Mouse (Mus musculus) lung, postnatal 36 days (tissue): ENCODE data around the gene Blnk.

Experiments used
- DNase-seq: peaks from one replicate; pipeline ENCODE4 v3.0.0; 2022; ENCODE audit warnings: mixed read lengths

Blnk gene

GRCm38 (mm10) chr19:40999569-40999968, 5.2 kb upstream of the Blnk start:
- no peak for DNase-seq

- peak; percentile 65 for DNase-seq
These were observed 4.3 kb upstream of the Blnk start for GRCm38 (mm10) chr19:40998469-40999170.

DNA sequence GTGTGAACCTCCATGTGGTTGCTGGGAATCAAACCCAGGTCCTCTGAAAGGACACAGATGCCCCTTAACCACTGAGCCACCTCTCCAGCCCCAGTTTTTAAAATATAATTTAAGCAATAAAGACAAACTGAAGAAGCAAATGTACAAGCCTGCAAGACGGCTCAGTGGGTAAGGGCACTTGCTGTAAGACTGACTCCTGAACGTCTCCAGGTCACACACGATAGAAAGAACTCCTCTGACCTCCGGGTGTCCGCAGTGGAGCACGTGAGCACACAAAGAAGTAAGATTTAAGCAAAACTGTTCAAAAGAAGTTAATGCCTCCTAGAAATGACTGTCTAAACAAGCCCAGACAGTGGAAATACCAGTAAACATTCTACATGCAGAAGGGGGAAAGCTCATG, 2.4 kb upstream of the Blnk start:
- no peak for DNase-seq

GRCm38 (mm10) chr19:40995449-40996401, 1.4 kb upstream of the Blnk start:
- DNase-seq, result no peak

GRCm38 (mm10) chr19:40994911-40995310, 576 bp upstream of the Blnk start:
- no peak for DNase-seq

- DNase-seq, result no peak
These were observed 979 bp downstream of the Blnk start for GRCm38 (mm10) chr19:40993356-40993755.

- no peak for DNase-seq
These were observed 1.8 kb downstream of the Blnk start for GRCm38 (mm10) chr19:40992517-40993044.

DNA sequence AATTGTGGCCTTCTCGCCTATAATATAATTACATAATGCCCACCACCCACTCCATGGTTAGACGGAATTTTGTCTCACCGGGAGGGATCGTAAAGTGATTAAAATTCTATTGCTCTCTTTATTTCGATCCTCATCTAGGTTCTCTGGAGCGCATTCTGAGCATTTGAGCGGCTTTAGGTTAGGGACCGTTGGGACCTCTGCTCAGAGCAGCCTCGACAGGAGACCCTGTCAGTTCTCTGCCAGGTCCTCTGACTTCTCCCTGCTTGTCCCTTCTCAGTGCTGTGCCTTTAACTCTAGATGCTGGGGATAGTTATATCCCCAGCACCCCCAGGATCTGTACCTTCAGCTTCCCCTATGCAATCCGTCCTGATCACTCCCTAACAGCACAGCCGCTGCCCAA, 2.2 kb downstream of the Blnk start:
- no peak for DNase-seq

DNA sequence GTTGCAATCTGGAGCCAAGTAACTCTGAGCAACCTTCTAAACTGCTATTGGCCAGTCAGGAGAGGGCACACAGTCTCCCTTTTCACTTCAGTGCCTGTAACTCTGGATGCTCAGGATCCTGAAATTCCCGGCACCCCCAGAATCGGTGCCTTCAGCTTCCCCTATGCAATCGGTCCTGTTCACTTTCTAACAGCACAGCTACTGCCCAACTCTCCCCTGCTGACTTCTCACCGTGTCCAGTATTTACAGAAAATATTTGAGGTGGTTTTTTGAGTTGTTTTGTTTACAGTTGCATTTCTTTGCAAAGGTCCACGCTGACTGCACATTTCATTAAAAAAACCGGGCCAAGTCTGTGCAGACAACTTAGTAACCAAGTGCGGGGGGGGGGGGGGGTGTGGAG, 2.7 kb downstream of the Blnk start:
- DNase-seq, result no peak

DNA sequence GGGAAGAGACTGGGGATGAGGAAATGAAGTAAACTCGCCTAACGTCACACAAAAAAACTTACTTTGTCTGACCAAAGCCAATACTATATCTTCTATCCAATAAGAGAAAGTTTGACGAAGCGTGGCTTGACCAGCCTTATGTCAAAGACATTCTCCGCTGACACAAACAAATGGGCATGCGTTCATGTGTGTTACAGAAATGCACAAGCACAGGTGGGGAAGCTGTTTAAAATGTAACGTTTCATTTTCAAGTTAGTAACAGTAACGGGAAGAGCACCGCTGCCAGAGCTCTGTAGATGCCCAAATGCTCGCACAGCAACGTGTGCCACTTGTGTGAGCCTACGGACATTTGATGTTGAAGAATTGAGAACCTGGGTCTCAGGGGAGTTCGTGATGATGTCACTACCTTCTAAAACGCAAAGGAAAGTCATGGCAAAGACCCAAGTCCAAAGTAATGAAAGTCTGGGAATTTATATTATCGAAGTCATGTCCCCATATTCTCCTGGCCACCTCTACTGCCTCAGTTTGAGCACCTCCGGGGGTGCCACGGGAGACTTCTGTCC, 3.5 kb downstream of the Blnk start:
- DNase-seq, result no peak

DNA sequence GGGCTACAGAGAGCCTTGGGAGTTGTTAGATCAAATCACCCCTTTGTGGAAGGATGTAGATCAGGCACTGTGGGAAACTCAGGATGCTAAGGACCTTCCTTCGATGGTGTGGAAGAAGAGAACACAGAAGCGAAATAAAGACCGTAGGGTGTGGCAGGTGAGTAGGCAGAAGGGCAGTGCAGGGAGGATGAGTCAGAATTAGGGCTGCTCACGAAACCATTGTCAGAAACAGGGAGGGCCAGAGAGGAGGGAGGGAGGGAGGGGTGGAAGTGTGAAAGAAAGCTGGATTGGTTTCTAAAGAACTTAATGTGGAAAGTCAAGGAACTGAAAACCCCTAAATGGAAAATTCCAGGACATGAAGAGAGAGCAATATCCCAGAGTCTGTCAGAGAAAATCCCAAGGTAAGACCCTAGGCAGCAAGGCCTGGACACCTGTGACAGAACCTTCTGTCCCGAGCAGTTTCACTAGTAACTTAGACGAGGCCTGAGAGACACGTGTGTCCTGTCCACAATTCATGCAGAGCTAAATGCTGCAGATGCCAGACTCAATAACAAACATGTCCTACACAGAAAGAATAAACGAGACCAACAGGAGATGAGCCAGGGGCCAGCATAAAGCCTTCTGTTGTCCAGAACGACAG, 4.3 kb downstream of the Blnk start:
- DNase-seq, result no peak

- DNase-seq, result no peak
These were observed 5.5 kb downstream of the Blnk start for GRCm38 (mm10) chr19:40988856-40989255.

- DNase-seq, result no peak
These were observed 9.8 kb downstream of the Blnk start for GRCm38 (mm10) chr19:40984536-40984935.

GRCm38 (mm10) chr19:40980671-40981070, 13.7 kb downstream of the Blnk start:
- DNase-seq, result no peak

DNA sequence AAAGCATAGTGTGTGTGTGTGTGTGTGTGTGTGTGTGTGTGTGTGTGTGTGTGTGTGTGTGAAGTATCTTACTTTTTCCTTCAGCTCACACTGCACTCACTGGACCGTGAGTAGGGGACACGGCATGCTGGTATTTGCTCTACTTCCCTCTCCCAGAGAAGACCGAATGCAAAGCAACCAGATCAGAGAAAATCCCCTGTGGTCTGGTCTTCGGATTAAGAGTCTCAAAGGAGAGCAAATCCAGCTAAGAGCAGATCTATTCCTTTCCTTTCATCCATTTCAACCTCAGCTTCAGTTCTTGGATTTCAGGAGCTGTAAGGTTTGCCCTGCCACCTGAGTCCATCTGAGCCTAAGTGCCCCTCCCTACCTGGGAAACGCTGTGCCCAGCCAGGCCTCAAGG, 16.3 kb downstream of the Blnk start:
- DNase-seq, result no peak

DNA sequence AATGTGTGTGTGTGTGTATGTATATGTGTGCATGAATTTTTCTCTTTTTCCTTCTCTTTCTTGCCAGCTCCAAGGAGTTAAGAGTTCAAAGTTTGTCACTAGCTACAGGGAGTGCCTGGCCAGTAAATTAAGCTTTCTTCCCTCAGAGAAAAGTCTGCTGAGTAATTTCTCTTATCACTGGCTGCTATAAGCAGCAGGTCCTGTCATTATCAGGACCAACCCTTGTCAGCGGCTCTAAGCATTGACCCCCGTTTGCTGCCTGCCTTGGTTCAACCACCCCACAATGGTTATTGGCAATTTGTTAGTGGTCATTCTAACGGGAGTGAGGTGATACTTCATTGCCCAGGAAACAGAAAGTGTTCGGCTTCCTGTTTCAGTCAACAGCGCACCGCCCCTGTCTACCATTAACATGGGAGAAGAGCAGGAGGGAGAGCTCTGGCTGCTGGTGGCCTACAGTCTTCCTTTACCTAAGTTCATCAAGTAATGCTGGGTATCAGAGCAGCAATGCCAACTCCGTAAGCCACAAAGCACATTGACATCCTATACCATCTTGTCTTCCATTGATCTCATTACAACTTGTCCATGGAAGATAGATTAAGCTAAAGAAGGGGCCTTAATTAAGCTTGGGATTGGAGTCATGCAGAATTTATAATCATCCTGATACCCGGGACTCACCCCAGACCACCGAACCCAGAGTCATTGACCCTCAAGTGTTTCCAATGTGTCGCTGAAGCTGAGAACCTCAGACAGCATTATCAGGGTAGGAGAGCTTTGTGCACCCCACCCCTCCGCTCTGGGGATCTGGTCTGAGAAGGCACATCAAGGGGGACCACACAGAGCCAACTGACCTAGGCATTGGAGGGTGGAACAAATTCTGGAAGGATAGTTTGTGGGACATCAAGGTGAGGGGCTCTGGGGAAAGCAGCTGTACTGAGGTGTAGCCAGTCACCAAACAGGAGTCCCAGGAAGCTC, 17.1 kb downstream of the Blnk start:
- DNase-seq, result no peak

GRCm38 (mm10) chr19:40971273-40971914, 22.9 kb downstream of the Blnk start:
- DNase-seq, result no peak

DNA sequence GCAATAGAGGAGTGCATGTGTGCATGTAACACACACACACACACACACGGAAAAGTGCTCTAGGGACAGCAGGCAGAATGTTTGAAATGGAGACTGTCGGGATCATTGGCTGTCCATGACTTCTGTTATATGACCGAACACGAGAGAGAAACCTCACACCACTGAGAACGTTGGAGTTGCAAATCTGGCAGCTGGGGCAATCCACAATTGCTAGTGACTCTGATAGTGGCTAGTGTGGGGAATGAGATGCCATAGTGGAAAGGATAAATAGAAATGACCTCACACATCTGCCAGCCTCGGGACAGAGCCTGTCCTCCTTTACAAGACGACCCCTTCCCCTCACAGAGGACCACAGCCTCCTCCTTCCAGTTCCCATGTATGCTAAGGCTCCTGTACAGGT, 23.6 kb downstream of the Blnk start:
- no peak for DNase-seq

GRCm38 (mm10) chr19:40970301-40970700, 24.0 kb downstream of the Blnk start:
- DNase-seq, result no peak

GRCm38 (mm10) chr19:40964936-40965850, 29.1 kb downstream of the Blnk start:
- DNase-seq, result no peak
